Mouse (Mus musculus) adrenal gland, adult 18-20 months (tissue): ENCODE data around the gene Eps8. TPM values are rescaled to one million over a fixed set of nuclear protein-coding genes. Genes with fewer than 3 reads are reported as not detected.

Source experiments
- DNase-seq, 2 experiments: peaks; one replicate each; pipeline ENCODE4 v3.0.0; 2021 to 2022; ENCODE audit warnings: low spot score in 2 of 2
- long read RNA-seq, 2 experiments: library from polyadenylated mRNA; stranded (forward); transcript quantifications; one replicate each; pipeline ENCODE4 v2.0.0; 2021
- total RNA-seq, 2 experiments: library from RNA; stranded (reverse); gene quantifications; 1 replicate in 1 of 2; 2 replicates in 1 of 2; pipeline ENCODE4 v1.2.3; 2021

The Eps8 gene
- 10 to 100 TPM; 19.5 to 20.9 TPM for total RNA-seq
- long read RNA-seq, experiment 1, full-length matches to known transcripts, result 13 of 20 reads
- long read RNA-seq, experiment 1, partial matches to known transcripts, result 2 of 20 reads
- long read RNA-seq, experiment 1, other reads (novel, unspliced or antisense), result 5 of 20 reads
- long read RNA-seq, experiment 2, full-length matches to known transcripts, result 15 of 30 reads
- long read RNA-seq, experiment 2, partial matches to known transcripts, result 10 of 30 reads
- long read RNA-seq, experiment 2, other reads (novel, unspliced or antisense), result 5 of 30 reads

GRCm38 (mm10) chr6:137654776-137655175 is at the start of gene Eps8:
Gene Eps8 (minus strand): TSS chr6:137654876.
- no peak for DNase-seq

- DNase-seq, result no peak
Measured at GRCm38 (mm10) chr6:137703431-137703830, 48.8 kb upstream of the Eps8 start.

GRCm38 (mm10) chr6:137702918-137703317 is 48.2 kb upstream of the Eps8 start:
- peak in 1 of 2 experiments; percentile 32 for DNase-seq

GRCm38 (mm10) chr6:137702186-137702585 is 47.5 kb upstream of the Eps8 start:
- DNase-seq, result no peak

- DNase-seq, result no peak
Measured at GRCm38 (mm10) chr6:137699434-137699833, 44.8 kb upstream of the Eps8 start.

- no peak for DNase-seq
Measured at GRCm38 (mm10) chr6:137696445-137697204, 41.9 kb upstream of the Eps8 start.

- DNase-seq, result no peak
Measured at GRCm38 (mm10) chr6:137695046-137695445, 40.4 kb upstream of the Eps8 start.

- no peak for DNase-seq
Measured at GRCm38 (mm10) chr6:137694310-137694709, 39.6 kb upstream of the Eps8 start.

GRCm38 (mm10) chr6:137690550-137691119 is 36.0 kb upstream of the Eps8 start:
- peak in 1 of 2 experiments; percentile 32 for DNase-seq

GRCm38 (mm10) chr6:137688506-137689105 is 33.9 kb upstream of the Eps8 start:
- no peak for DNase-seq

- DNase-seq, result no peak
Measured at GRCm38 (mm10) chr6:137688079-137688478, 33.4 kb upstream of the Eps8 start.

GRCm38 (mm10) chr6:137687667-137688066 is 33.0 kb upstream of the Eps8 start:
- DNase-seq, result no peak

GRCm38 (mm10) chr6:137682629-137683028 is 28.0 kb upstream of the Eps8 start:
- DNase-seq, result no peak

GRCm38 (mm10) chr6:137681000-137681399 is 26.3 kb upstream of the Eps8 start:
- DNase-seq, result no peak

GRCm38 (mm10) chr6:137676581-137676980 is 21.9 kb upstream of the Eps8 start:
- DNase-seq, result no peak

GRCm38 (mm10) chr6:137675556-137675955 is 20.9 kb upstream of the Eps8 start:
- DNase-seq, result no peak

GRCm38 (mm10) chr6:137673301-137673700 is 18.6 kb upstream of the Eps8 start:
- no peak for DNase-seq

- no peak for DNase-seq
Measured at GRCm38 (mm10) chr6:137671561-137671960, 16.9 kb upstream of the Eps8 start.

- DNase-seq, result no peak
Measured at GRCm38 (mm10) chr6:137670820-137671219, 16.1 kb upstream of the Eps8 start.

GRCm38 (mm10) chr6:137669876-137670275 is 15.2 kb upstream of the Eps8 start:
- no peak for DNase-seq

GRCm38 (mm10) chr6:137669433-137669832 is 14.8 kb upstream of the Eps8 start:
- no peak for DNase-seq

- DNase-seq, result no peak
Measured at GRCm38 (mm10) chr6:137668331-137668730, 13.7 kb upstream of the Eps8 start.
